Mouse (Mus musculus): ENCODE measurements at regions not wholly inside any gene's neighbourhood (a gene's known extent, or its start where the extent isn't known, plus 50 kb on each side); places are given as distances from the start of the nearest gene placed in this dataset.

- DNase-seq (ENCODE audit: low spot score) (no peak), ATAC-seq (replicated peaks; ENCODE audit: insufficient number of reproducible peaks, low FRiP score, low TSS enrichment, low read depth) (0 out of 2 replicates have a peak, but pooled peaks have one; percentile 23)
- WGBS: 95% methylated on average over 3 of the region's 3 CpGs
- Histone ChIP-seq H3K9me3 (replicated peaks; ENCODE audit: control insufficient read depth, low read length) (no peaks in the 10 kb centered on the region), H3K36me3 (replicated peaks; ENCODE audit: control insufficient read depth, insufficient read depth, low read depth, low read length) (no peaks in the 10 kb centered on the region), H3K4me2 (ENCODE audit: low read depth, low read length) (no peak overlapping the region), H3K9ac (replicated peaks; ENCODE audit: low read length) (no peak overlapping the region), H3K4me1 (ENCODE audit: control insufficient read depth, insufficient read depth, low read length) (no peaks in the 10 kb centered on the region), H3K27ac (replicated peaks; ENCODE audit: low read depth, low read length) (no peak overlapping the region), H3K27me3 (ENCODE audit: control insufficient read depth, insufficient read depth, low read length) (no peaks in the 10 kb centered on the region), H3K4me3 (ENCODE audit: low read depth, low read length) (no peak overlapping the region)
Measured at GRCm38 (mm10) chr14:95493154-95493553, 387.9 kb upstream of the 4921530L21Rik start.

GRCm38 (mm10) chr14:95493958-95494357 is 387.1 kb upstream of the 4921530L21Rik start:
- Histone ChIP-seq H3K4me1 (ENCODE audit: control insufficient read depth, insufficient read depth, low read length) (no peaks in the 10 kb centered on the region), H3K4me2 (ENCODE audit: low read depth, low read length) (no peak overlapping the region), H3K36me3 (replicated peaks; ENCODE audit: control insufficient read depth, insufficient read depth, low read depth, low read length) (no peaks in the 10 kb centered on the region), H3K9me3 (replicated peaks; ENCODE audit: control insufficient read depth, low read length) (no peaks in the 10 kb centered on the region), H3K9ac (replicated peaks; ENCODE audit: low read length) (no peak overlapping the region), H3K27ac (replicated peaks; ENCODE audit: low read depth, low read length) (no peak overlapping the region), H3K27me3 (ENCODE audit: control insufficient read depth, insufficient read depth, low read length) (no peaks in the 10 kb centered on the region), H3K4me3 (ENCODE audit: low read depth, low read length) (no peak overlapping the region)
- 65% methylated on average over 2 of the region's 2 CpGs for whole genome bisulfite sequencing
- no peak for ATAC-seq (replicated peaks; ENCODE audit: insufficient number of reproducible peaks, low FRiP score, low TSS enrichment, low read depth)
- DNase-seq (ENCODE audit: low spot score): no peak

GRCm38 (mm10) chr14:95515072-95515471 is 366.0 kb upstream of the 4921530L21Rik start:
- DNase-seq (ENCODE audit: low spot score): no peak
- H3K4me2 ChIP-seq (ENCODE audit: low read depth, low read length): no peak overlapping the region
- H3K4me3 ChIP-seq (ENCODE audit: low read depth, low read length): no peak overlapping the region
- ATAC-seq (replicated peaks; ENCODE audit: insufficient number of reproducible peaks, low FRiP score, low TSS enrichment, low read depth): no peak
- no peaks in the 10 kb centered on the region for H3K36me3 ChIP-seq (replicated peaks; ENCODE audit: control insufficient read depth, insufficient read depth, low read depth, low read length)
- no peak overlapping the region for H3K27ac ChIP-seq (replicated peaks; ENCODE audit: low read depth, low read length)
- no peaks in the 10 kb centered on the region for H3K4me1 ChIP-seq (ENCODE audit: control insufficient read depth, insufficient read depth, low read length)
- H3K9me3 ChIP-seq (replicated peaks; ENCODE audit: control insufficient read depth, low read length): no peaks in the 10 kb centered on the region
- 55% methylated on average over 1 of the region's 1 CpGs for WGBS
- H3K9ac ChIP-seq (replicated peaks; ENCODE audit: low read length): no peak overlapping the region
- H3K27me3 ChIP-seq (ENCODE audit: control insufficient read depth, insufficient read depth, low read length): no peaks in the 10 kb centered on the region

GRCm38 (mm10) chr14:95518837-95519236 is 362.2 kb upstream of the 4921530L21Rik start:
- H3K27me3 ChIP-seq (ENCODE audit: control insufficient read depth, insufficient read depth, low read length): no peaks in the 10 kb centered on the region
- H3K9ac ChIP-seq (replicated peaks; ENCODE audit: low read length): no peak overlapping the region
- ATAC-seq (replicated peaks; ENCODE audit: insufficient number of reproducible peaks, low FRiP score, low TSS enrichment, low read depth) (no peak), DNase-seq (ENCODE audit: low spot score) (no peak)
- no peak overlapping the region for H3K4me3 ChIP-seq (ENCODE audit: low read depth, low read length)
- H3K4me1 ChIP-seq (ENCODE audit: control insufficient read depth, insufficient read depth, low read length): no peaks in the 10 kb centered on the region
- H3K9me3 ChIP-seq (replicated peaks; ENCODE audit: control insufficient read depth, low read length): no peaks in the 10 kb centered on the region
- H3K4me2 ChIP-seq (ENCODE audit: low read depth, low read length): no peak overlapping the region
- 92% methylated on average over 1 of the region's 1 CpGs for WGBS
- H3K36me3 ChIP-seq (replicated peaks; ENCODE audit: control insufficient read depth, insufficient read depth, low read depth, low read length): no peaks in the 10 kb centered on the region
- H3K27ac ChIP-seq (replicated peaks; ENCODE audit: low read depth, low read length): no peak overlapping the region

GRCm38 (mm10) chr14:95543863-95544262 is 337.2 kb upstream of the 4921530L21Rik start:
- no peak for ATAC-seq (replicated peaks; ENCODE audit: insufficient number of reproducible peaks, low FRiP score, low TSS enrichment, low read depth)
- Histone ChIP-seq H3K9me3 (replicated peaks; ENCODE audit: control insufficient read depth, low read length) (no peaks in the 10 kb centered on the region), H3K4me3 (ENCODE audit: low read depth, low read length) (no peak overlapping the region)

GRCm38 (mm10) chr14:95591075-95591474 is 290.0 kb upstream of the 4921530L21Rik start:
- H3K9ac ChIP-seq (replicated peaks; ENCODE audit: low read length): no peak overlapping the region
- DNase-seq (ENCODE audit: low spot score) (no peak), ATAC-seq (replicated peaks; ENCODE audit: insufficient number of reproducible peaks, low FRiP score, low TSS enrichment, low read depth) (no peak)
- H3K27ac ChIP-seq (replicated peaks; ENCODE audit: low read depth, low read length): no peak overlapping the region
- no peaks in the 10 kb centered on the region for H3K36me3 ChIP-seq (replicated peaks; ENCODE audit: control insufficient read depth, insufficient read depth, low read depth, low read length)
- H3K4me1 ChIP-seq (ENCODE audit: control insufficient read depth, insufficient read depth, low read length): no peaks in the 10 kb centered on the region
- no peak overlapping the region for H3K4me2 ChIP-seq (ENCODE audit: low read depth, low read length)
- no peaks in the 10 kb centered on the region for H3K27me3 ChIP-seq (ENCODE audit: control insufficient read depth, insufficient read depth, low read length)
- H3K4me3 ChIP-seq (ENCODE audit: low read depth, low read length): no peak overlapping the region
- no peaks in the 10 kb centered on the region for H3K9me3 ChIP-seq (replicated peaks; ENCODE audit: control insufficient read depth, low read length)
- 89% methylated on average over 3 of the region's 3 CpGs for WGBS

More at GRCm38 (mm10) chr14:95543863-95544262, 337.2 kb upstream of the 4921530L21Rik start:
- H3K9ac ChIP-seq (replicated peaks; ENCODE audit: low read length): no peak overlapping the region
- H3K4me2 ChIP-seq (ENCODE audit: low read depth, low read length): no peak overlapping the region
- no peaks in the 10 kb centered on the region for H3K36me3 ChIP-seq (replicated peaks; ENCODE audit: control insufficient read depth, insufficient read depth, low read depth, low read length)
- H3K27ac ChIP-seq (replicated peaks; ENCODE audit: low read depth, low read length): no peak overlapping the region
- H3K27me3 ChIP-seq (ENCODE audit: control insufficient read depth, insufficient read depth, low read length): no peaks in the 10 kb centered on the region
- no peaks in the 10 kb centered on the region for H3K4me1 ChIP-seq (ENCODE audit: control insufficient read depth, insufficient read depth, low read length)
- no peak for DNase-seq (ENCODE audit: low spot score)

- no peak overlapping the region for H3K4me3 ChIP-seq (ENCODE audit: low read depth, low read length)
- ATAC-seq (replicated peaks; ENCODE audit: insufficient number of reproducible peaks, low FRiP score, low TSS enrichment, low read depth): no peak
- WGBS: 68% methylated on average over 2 of the region's 2 CpGs
Measured at GRCm38 (mm10) chr14:95596385-95596784, 284.7 kb upstream of the 4921530L21Rik start.

GRCm38 (mm10) chr14:95645980-95646379 is 235.1 kb upstream of the 4921530L21Rik start:
- Histone ChIP-seq H3K4me1 (ENCODE audit: control insufficient read depth, insufficient read depth, low read length) (no peaks in the 10 kb centered on the region), H3K27ac (replicated peaks; ENCODE audit: low read depth, low read length) (no peak overlapping the region), H3K27me3 (ENCODE audit: control insufficient read depth, insufficient read depth, low read length) (no peaks in the 10 kb centered on the region), H3K9me3 (replicated peaks; ENCODE audit: control insufficient read depth, low read length) (no peaks in the 10 kb centered on the region), H3K4me2 (ENCODE audit: low read depth, low read length) (no peak overlapping the region), H3K9ac (replicated peaks; ENCODE audit: low read length) (no peak overlapping the region), H3K4me3 (ENCODE audit: low read depth, low read length) (no peak overlapping the region), H3K36me3 (replicated peaks; ENCODE audit: control insufficient read depth, insufficient read depth, low read depth, low read length) (no peaks in the 10 kb centered on the region)
- ATAC-seq (replicated peaks; ENCODE audit: insufficient number of reproducible peaks, low FRiP score, low TSS enrichment, low read depth) (no peak), DNase-seq (ENCODE audit: low spot score) (no peak)
- WGBS: 65% methylated on average over 6 of the region's 6 CpGs

More at GRCm38 (mm10) chr14:95596385-95596784, 284.7 kb upstream of the 4921530L21Rik start:
- H3K9ac ChIP-seq (replicated peaks; ENCODE audit: low read length): no peak overlapping the region
- no peak overlapping the region for H3K4me2 ChIP-seq (ENCODE audit: low read depth, low read length)
- DNase-seq (ENCODE audit: low spot score): peak; percentile 8
- H3K27me3 ChIP-seq (ENCODE audit: control insufficient read depth, insufficient read depth, low read length): no peaks in the 10 kb centered on the region
- no peaks in the 10 kb centered on the region for H3K36me3 ChIP-seq (replicated peaks; ENCODE audit: control insufficient read depth, insufficient read depth, low read depth, low read length)
- H3K27ac ChIP-seq (replicated peaks; ENCODE audit: low read depth, low read length): no peak overlapping the region
- no peaks in the 10 kb centered on the region for H3K4me1 ChIP-seq (ENCODE audit: control insufficient read depth, insufficient read depth, low read length)
- H3K9me3 ChIP-seq (replicated peaks; ENCODE audit: control insufficient read depth, low read length): no peaks in the 10 kb centered on the region

Data from embryonic facial prominence, embryonic 11.5 days (tissue).